Comparison of ENCODE assay signal across 32 mouse cellular contexts in genomic region chr13:25108353-25108752, GRCm38 (mm10). TPM values are rescaled to one million over a fixed set of nuclear protein-coding genes. Genes with fewer than 3 reads are reported as not detected.
"Had no signal": no experiment of that assay in that cellular context is flagged by ENCODE, and none has a peak within 500 bp of the region (broad histone marks: within the 10 kb centered on the region; RNA-seq: fewer than 3 reads in every experiment).

No protein-coding gene starts in this region.

- H3K9me3 ChIP-seq: limb, embryonic 10.5 days; limb, embryonic 12.5 days; limb, embryonic 13.5 days; limb, embryonic 15.5 days; liver, embryonic 12.5 days; liver, embryonic 13.5 days; liver, embryonic 15.5 days; lung, embryonic 15.5 days; megakaryocyte, embryonic 14.5 days; midbrain, embryonic 10.5 days; midbrain, embryonic 12.5 days; midbrain, embryonic 13.5 days; midbrain, embryonic 15.5 days; neural tube, embryonic 12.5 days had no signal

- H3K9ac ChIP-seq: limb, embryonic 12.5 days; limb, embryonic 13.5 days; limb, embryonic 15.5 days; liver, embryonic 12.5 days; liver, embryonic 13.5 days; liver, embryonic 14.5 days; liver, embryonic 15.5 days; liver, postnatal 0 days; lung, embryonic 14.5 days; lung, embryonic 15.5 days; midbrain, embryonic 12.5 days; midbrain, embryonic 13.5 days; midbrain, embryonic 15.5 days; neural tube, embryonic 12.5 days had no signal

- H3K27me3 ChIP-seq: limb, embryonic 12.5 days; limb, embryonic 13.5 days; limb, embryonic 15.5 days; liver, embryonic 12.5 days; liver, embryonic 13.5 days; liver, embryonic 15.5 days; lung, embryonic 15.5 days; midbrain, embryonic 12.5 days; midbrain, embryonic 13.5 days; midbrain, embryonic 15.5 days; neural tube, embryonic 12.5 days had no signal

- H3K36me3 ChIP-seq: limb, embryonic 10.5 days; limb, embryonic 12.5 days; limb, embryonic 13.5 days; limb, embryonic 15.5 days; liver, embryonic 12.5 days; liver, embryonic 13.5 days; liver, embryonic 15.5 days; lung, embryonic 15.5 days; midbrain, embryonic 10.5 days; midbrain, embryonic 12.5 days; midbrain, embryonic 13.5 days; midbrain, embryonic 15.5 days; neural tube, embryonic 12.5 days had no signal

- ATAC-seq: liver, embryonic 12.5 days; liver, postnatal 0 days; lung, postnatal 0 days; midbrain, embryonic 13.5 days; midbrain, embryonic 15.5 days; midbrain, embryonic 16.5 days had no signal

- H3K4me3 ChIP-seq: limb, embryonic 10.5 days; limb, embryonic 12.5 days; limb, embryonic 13.5 days; limb, embryonic 15.5 days; liver, embryonic 12.5 days; liver, embryonic 13.5 days; liver, embryonic 15.5 days; lung, embryonic 15.5 days; megakaryocyte, embryonic 14.5 days; midbrain, embryonic 10.5 days; midbrain, embryonic 12.5 days; midbrain, embryonic 13.5 days; midbrain, embryonic 15.5 days; myocyte; neural tube, embryonic 12.5 days had no signal

- H3K27ac ChIP-seq: limb, embryonic 10.5 days; limb, embryonic 12.5 days; limb, embryonic 13.5 days; limb, embryonic 15.5 days; liver, embryonic 12.5 days; liver, embryonic 13.5 days; liver, embryonic 14.5 days; liver, embryonic 15.5 days; lung, embryonic 15.5 days; macrophage; midbrain, embryonic 10.5 days; midbrain, embryonic 12.5 days; midbrain, embryonic 13.5 days; midbrain, embryonic 15.5 days; neural tube, embryonic 12.5 days had no signal

- DNase-seq: left cerebral cortex, postnatal 4 days; liver; liver, embryonic 13.5 days; liver, postnatal 0 days; lung, adult 18-20 months; lung, adult 2 months; lung, embryonic 14.5 days; lung, postnatal 10 days; lung, postnatal 14 days; lung, postnatal 36 days; lung, postnatal 4 days; midbrain, embryonic 14.5 days had no signal

- H3K4me2 ChIP-seq: limb, embryonic 12.5 days; limb, embryonic 13.5 days; limb, embryonic 15.5 days; liver, embryonic 11.5 days; liver, embryonic 12.5 days; liver, embryonic 13.5 days; liver, embryonic 15.5 days; lung, embryonic 14.5 days; lung, embryonic 15.5 days; midbrain, embryonic 11.5 days; midbrain, embryonic 12.5 days; midbrain, embryonic 13.5 days; midbrain, embryonic 15.5 days; neural tube, embryonic 12.5 days had no signal

- H3K4me1 ChIP-seq: limb, embryonic 10.5 days; limb, embryonic 15.5 days; liver, embryonic 15.5 days; lung, embryonic 15.5 days; megakaryocyte, embryonic 14.5 days; midbrain, embryonic 10.5 days; midbrain, embryonic 12.5 days; midbrain, embryonic 13.5 days; midbrain, embryonic 15.5 days; neural tube, embryonic 12.5 days had no signal

RNA-seq across cellular contexts. Expression of gene Dcdc2a, which starts 52.5 kb away (rescaled TPM):
- polyA plus RNA-seq: macrophage had no signal
